Mouse (Mus musculus) liver, embryonic 15.5 days (tissue): Measurements from ENCODE around the gene Nid1. TPM values are rescaled to one million over a fixed set of nuclear protein-coding genes. Genes with fewer than 3 reads are reported as not detected.
"Not testable (repeated sequence)": the region's sequence is repeated elsewhere in the genome, so short reads cannot be mapped to it uniquely, and the experiment has no call there.

Experiments
- ATAC-seq: fragments of 200-750 bp; cut with Nextera tagmentation; 2 replicates; pipeline ENCODE4 v1.8.0; 2017; ENCODE audit warnings: moderate number of reproducible peaks, mild to moderate bottlenecking, moderate library complexity; ENCODE audit not compliant: insufficient read depth
- H3K27ac ChIP-seq: fragments of 300-500 bp; sonication (generic); replicated peaks from 2 replicates; pipeline ENCODE4 v1.5.1; 2015; ENCODE audit warnings: mild to moderate bottlenecking, inconsistent platforms
- H3K27me3 ChIP-seq: fragments of 300-500 bp; sonication (generic); 2 replicates; pipeline ENCODE4 v1.6.1; 2015; ENCODE audit warnings: mild to moderate bottlenecking, inconsistent platforms
- H3K36me3 ChIP-seq: fragments of 300-500 bp; sonication (generic); replicated peaks from 2 replicates; pipeline ENCODE4 v1.6.1; 2015; ENCODE audit warnings: moderate library complexity, mild to moderate bottlenecking, inconsistent platforms
- H3K4me1 ChIP-seq: fragments of 300-500 bp; sonication (generic); replicated peaks from 2 replicates; pipeline ENCODE4 v1.6.1; 2015; ENCODE audit warnings: inconsistent platforms
- H3K4me2 ChIP-seq: fragments of 300-500 bp; sonication (generic); 2 replicates; pipeline ENCODE4 v1.6.1; 2015; ENCODE audit warnings: moderate library complexity, mild to moderate bottlenecking, inconsistent platforms
- H3K4me3 ChIP-seq: fragments of 300-500 bp; sonication (generic); replicated peaks from 2 replicates; pipeline ENCODE4 v1.5.1; 2015; ENCODE audit warnings: mild to moderate bottlenecking, inconsistent platforms
- H3K9ac ChIP-seq: fragments of 300-500 bp; sonication (generic); 2 replicates; pipeline ENCODE4 v1.6.1; 2015; ENCODE audit warnings: moderate library complexity, mild to moderate bottlenecking, inconsistent platforms
- H3K9me3 ChIP-seq: fragments of 300-500 bp; sonication (generic); replicated peaks from 2 replicates; pipeline ENCODE4 v1.6.1; 2016; ENCODE audit warnings: inconsistent platforms
- WGBS: fragments of 180-500 bp; shearing (Covaris S2); methylation state at CpG from one replicate; pipeline ENCODE4 v1.1.7; 2015; ENCODE audit warnings: mixed read lengths; ENCODE audit not compliant: insufficient replicate concordance; 5-methylcytosine and 5-hydroxymethylcytosine counted together
- polyA plus RNA-seq: library from polyadenylated mRNA; unstranded; fragments of >200 nt; fragmentation: Nextera tagmentation; extraction: Ambion mirVana; gene quantifications from 2 replicates; pipeline ENCODE4 v1.2.1, GENCODE M21; 2015

The Nid1 gene
- polyA plus RNA-seq, 1 experiment from 2014 or later, result 26.3 TPM

GRCm38 (mm10) chr13:13416007-13416337 is 21.4 kb upstream of the Nid1 start:
- H3K9ac ChIP-seq, H3K27ac ChIP-seq, H3K36me3 ChIP-seq, H3K9me3 ChIP-seq, H3K4me1 ChIP-seq, ATAC-seq, H3K27me3 ChIP-seq, H3K4me2 ChIP-seq, H3K4me3 ChIP-seq: not testable (repeated sequence)
- 40% methylated on average over 3 of the region's 4 CpGs for WGBS

- 81% methylated on average over 7 of the region's 12 CpGs for WGBS
- H3K36me3 ChIP-seq, H3K9ac ChIP-seq, H3K27ac ChIP-seq, H3K4me2 ChIP-seq, ATAC-seq, H3K4me1 ChIP-seq, H3K9me3 ChIP-seq, H3K27me3 ChIP-seq, H3K4me3 ChIP-seq: not testable (repeated sequence)
Observed at GRCm38 (mm10) chr13:13418859-13419258, 18.5 kb upstream of the Nid1 start.

- WGBS, result 33% methylated on average over 2 of the region's 5 CpGs
- not testable (repeated sequence) for H3K27me3 ChIP-seq, H3K36me3 ChIP-seq, H3K4me3 ChIP-seq, H3K9ac ChIP-seq, H3K4me1 ChIP-seq, H3K27ac ChIP-seq, ATAC-seq, H3K9me3 ChIP-seq, H3K4me2 ChIP-seq
Observed at GRCm38 (mm10) chr13:13423301-13423700, 14.1 kb upstream of the Nid1 start.

DNA sequence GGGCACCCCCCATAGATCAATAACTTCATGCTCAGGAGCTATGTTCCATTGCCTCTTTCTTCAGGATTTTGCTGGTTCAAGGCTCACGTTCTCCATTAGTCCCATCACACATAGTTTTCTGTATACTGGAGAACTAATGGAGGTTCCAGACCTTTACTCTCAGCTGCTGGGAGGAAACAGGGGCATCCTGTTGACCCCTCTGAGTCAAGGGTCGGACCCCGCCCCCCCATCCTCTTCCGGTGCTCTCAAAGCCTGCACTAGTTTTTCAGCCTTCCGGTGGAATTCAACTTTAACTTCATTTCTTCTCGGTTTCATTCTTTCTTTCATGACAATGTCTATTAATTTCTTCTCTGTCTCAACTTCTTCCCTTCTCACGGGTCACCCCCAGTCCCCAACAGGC is 1.2 kb upstream of the Nid1 start:
- not testable (repeated sequence) for H3K27ac ChIP-seq, H3K27me3 ChIP-seq, H3K9ac ChIP-seq, H3K9me3 ChIP-seq, ATAC-seq, H3K4me3 ChIP-seq, H3K4me2 ChIP-seq, H3K4me1 ChIP-seq, H3K36me3 ChIP-seq
- 32% methylated on average over 5 of the region's 7 CpGs for WGBS

GRCm38 (mm10) chr13:13438112-13438953 is 982 bp downstream of the Nid1 start:
- not testable (repeated sequence) for H3K4me1 ChIP-seq, H3K9me3 ChIP-seq, H3K36me3 ChIP-seq, H3K9ac ChIP-seq, H3K27me3 ChIP-seq, H3K27ac ChIP-seq
- WGBS, result 2% methylated on average over 18 of the region's 28 CpGs
- ATAC-seq, result peak; percentile 80
- Histone ChIP-seq H3K4me2 (peak overlapping the region; percentile 33; the same call in 1 of the 2 replicates), H3K4me3 (peak overlapping the region; percentile 21)

GRCm38 (mm10) chr13:13445601-13446000 is 8.2 kb downstream of the Nid1 start:
- H3K27ac ChIP-seq, H3K9ac ChIP-seq, H3K27me3 ChIP-seq, H3K4me1 ChIP-seq, H3K4me2 ChIP-seq, H3K9me3 ChIP-seq, ATAC-seq, H3K4me3 ChIP-seq, H3K36me3 ChIP-seq: not testable (repeated sequence)
- WGBS, result 68% methylated on average over 5 of the region's 5 CpGs

DNA sequence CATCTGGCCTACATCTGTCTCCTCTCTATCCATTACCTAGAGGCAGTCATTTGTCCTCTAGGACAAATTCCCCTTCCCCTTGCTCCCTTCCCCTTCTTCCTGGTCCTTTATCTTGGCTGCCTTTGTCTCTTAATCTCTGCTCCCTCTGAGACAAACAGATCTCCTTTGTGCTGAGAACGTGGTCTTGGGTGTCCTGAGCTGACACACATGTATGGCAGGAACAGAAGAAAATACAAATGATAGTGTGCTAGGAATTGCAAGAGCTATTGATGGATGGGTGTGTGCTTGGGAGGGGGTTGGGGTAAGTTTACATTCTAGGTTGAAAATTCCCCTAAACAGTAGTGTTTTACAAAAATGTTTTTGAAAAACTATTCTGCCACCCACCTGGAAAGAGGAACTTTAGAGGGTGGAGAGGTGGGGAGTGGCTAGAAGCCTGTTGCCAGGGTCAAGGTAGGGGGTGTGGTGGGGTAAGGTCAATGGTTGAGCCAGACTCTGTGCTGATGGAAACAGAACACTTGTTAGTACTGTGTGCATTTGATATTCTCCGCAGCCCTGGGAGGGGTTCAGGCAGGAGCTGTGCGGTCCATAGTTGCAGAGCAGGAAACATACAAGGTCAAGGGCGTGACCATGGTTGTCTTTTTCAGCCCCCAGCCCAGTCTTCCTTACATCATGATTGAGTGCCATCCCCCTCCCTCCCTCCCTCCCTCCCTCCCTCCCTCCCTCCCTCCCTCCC is 9.5 kb downstream of the Nid1 start:
- WGBS, result 53% methylated on average over 4 of the region's 4 CpGs
- ATAC-seq, H3K9me3 ChIP-seq: not testable (repeated sequence)

GRCm38 (mm10) chr13:13449981-13450380 is 12.6 kb downstream of the Nid1 start:
- H3K27me3 ChIP-seq, H3K4me3 ChIP-seq, H3K4me2 ChIP-seq, H3K36me3 ChIP-seq, H3K27ac ChIP-seq, H3K4me1 ChIP-seq, ATAC-seq, H3K9me3 ChIP-seq, H3K9ac ChIP-seq: not testable (repeated sequence)
- WGBS, result 78% methylated on average over 12 of the region's 12 CpGs

More for the DNA sequence above, 9.5 kb downstream of the Nid1 start:
- not testable (repeated sequence) for H3K36me3 ChIP-seq, H3K27ac ChIP-seq, H3K4me1 ChIP-seq, H3K27me3 ChIP-seq, H3K9ac ChIP-seq, H3K4me2 ChIP-seq, H3K4me3 ChIP-seq

DNA sequence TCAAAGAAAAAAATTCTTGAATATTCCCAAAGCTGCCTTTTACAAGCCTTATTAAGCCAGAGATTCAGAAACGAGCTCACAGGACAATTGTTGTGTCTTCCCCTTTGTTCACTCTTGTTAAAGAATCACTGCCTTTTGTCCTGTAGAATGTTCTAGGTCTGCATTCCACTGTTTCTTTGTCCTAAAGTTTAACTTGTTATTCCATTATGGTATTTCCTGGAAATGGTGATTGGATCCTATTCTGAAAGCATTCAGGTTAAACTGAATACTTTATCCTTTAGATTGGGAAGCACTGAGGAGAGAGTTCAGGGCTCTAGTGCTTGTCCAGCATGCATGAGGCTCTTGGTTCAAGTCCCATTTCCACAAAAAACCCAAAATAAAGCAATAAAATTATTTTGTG is 13.6 kb downstream of the Nid1 start:
- not testable (repeated sequence) for H3K4me3 ChIP-seq, H3K27ac ChIP-seq, H3K9me3 ChIP-seq, H3K4me2 ChIP-seq, H3K27me3 ChIP-seq, ATAC-seq, H3K4me1 ChIP-seq, H3K36me3 ChIP-seq, H3K9ac ChIP-seq
- 36% methylated on average over 1 of the region's 1 CpGs for WGBS

DNA sequence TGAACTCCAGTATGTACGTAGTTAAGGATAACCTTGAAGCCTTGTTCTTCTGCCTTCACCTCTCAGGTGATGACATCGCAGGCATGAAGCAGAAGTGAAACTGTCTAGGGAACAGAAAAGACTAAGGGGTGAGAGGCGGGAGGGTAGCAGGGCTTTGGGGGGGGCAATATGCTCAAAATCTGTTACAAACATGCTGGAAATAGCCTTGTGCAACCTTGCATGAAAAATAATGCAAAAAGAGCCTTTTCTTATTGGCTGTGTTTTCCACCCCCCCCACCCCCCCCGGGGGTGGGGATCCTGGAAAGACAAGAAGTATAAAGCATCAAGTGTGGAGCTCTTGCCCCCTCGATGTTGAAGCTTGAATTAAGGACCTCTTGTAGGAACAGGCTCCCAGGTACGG is 16.0 kb downstream of the Nid1 start:
- not testable (repeated sequence) for H3K4me3 ChIP-seq, H3K36me3 ChIP-seq, ATAC-seq, H3K27me3 ChIP-seq, H3K4me1 ChIP-seq, H3K9ac ChIP-seq, H3K27ac ChIP-seq, H3K4me2 ChIP-seq, H3K9me3 ChIP-seq
- 58% methylated on average over 6 of the region's 6 CpGs for WGBS

GRCm38 (mm10) chr13:13454249-13454648 is 16.9 kb downstream of the Nid1 start:
- not testable (repeated sequence) for H3K36me3 ChIP-seq, ATAC-seq, H3K9ac ChIP-seq, H3K27ac ChIP-seq, H3K27me3 ChIP-seq, H3K4me2 ChIP-seq, H3K4me3 ChIP-seq, H3K4me1 ChIP-seq, H3K9me3 ChIP-seq
- WGBS, result 69% methylated on average over 7 of the region's 7 CpGs
